Mouse (Mus musculus): ENCODE measurements around the gene Btnl9. TPM values are rescaled to one million over a fixed set of nuclear protein-coding genes. Genes with fewer than 3 reads are reported as not detected.

Btnl9 gene
- 0.35 and 0.99 TPM in 2 replicates for polyA plus RNA-seq (2016; fragmentation: Nextera tagmentation; extraction: Ambion mirVana)

DNA sequence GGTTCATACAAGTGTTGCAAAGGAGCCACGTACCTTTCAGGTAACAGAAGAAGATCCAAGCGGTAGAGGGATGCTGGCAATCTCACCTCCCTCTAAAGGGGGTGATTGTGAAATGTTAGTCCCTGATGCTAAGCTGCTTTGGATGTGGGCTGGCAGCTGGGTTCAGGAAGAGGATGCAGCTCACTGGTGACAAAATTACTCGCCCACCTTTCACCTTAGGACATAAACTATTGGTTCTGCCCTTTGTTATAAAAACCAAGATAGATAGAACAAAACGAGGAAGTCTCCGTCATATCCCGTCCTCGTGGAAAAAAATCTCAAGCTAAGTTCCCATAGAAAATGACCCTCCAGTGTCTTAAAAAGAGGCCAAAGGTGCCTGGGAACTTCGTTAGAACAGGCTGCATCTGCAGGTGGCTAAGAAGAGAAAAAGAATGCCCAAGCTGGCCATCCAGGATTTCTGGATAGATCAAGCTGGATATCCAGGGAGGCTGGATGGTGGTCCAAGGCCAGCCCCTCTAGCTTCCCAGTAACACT is at the start of gene Btnl9:
TSS of gene Btnl9 (minus strand) at position 205 of the 534 bp plus-strand sequence.
- Histone ChIP-seq H3K27ac (no peak within 1 kb of the TSS), H3K4me1 (no peaks in the 10 kb centered on the region), H3K9ac (no peak within 1 kb of the TSS), H3K9me3 (no peaks in the 10 kb centered on the region), H3K36me3 (no peaks in the 10 kb centered on the region), H3K27me3 (no peaks in the 10 kb centered on the region), H3K4me3 (no peak within 1 kb of the TSS), H3K4me2 (replicated peaks) (no peak within 1 kb of the TSS)
- no peak for ATAC-seq (ENCODE audit: insufficient number of reproducible peaks, insufficient read depth, low FRiP score, low TSS enrichment)
- 76% methylated on average over 8 of the region's 8 CpGs for WGBS

DNA sequence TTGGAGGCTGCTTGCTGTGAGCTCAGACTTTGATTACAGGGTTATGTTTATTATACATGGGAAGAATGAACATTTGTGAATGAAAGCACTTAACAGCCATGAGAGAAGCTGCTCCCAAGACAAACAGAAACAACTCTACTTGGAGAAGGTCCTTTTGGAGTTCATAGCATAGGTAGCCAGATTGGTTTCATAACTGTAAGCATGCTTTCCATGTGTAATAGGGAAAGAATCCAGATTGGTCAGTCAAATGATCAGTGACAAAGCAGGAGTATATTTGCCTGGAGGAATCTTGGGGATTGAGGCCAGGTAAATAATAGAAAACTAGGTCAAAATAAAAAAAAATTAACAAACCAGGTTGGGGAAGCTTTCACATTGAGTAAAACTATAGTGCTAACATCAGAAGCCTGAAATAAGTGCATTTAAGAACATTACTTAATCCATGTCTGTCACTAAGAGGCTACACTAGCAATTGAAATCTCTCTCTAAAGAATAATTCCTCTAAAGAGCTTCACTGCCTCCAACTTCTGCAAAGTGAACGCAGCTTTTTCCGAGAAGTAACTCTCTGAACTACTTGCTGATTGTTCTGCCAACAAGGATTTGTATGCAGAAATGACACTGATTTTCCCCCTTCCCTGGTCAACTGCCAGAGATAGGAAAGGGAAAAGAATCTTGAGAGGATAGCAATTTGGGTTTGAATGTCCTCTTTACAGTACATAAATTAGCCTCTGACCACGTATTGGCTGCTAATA is 48.7 kb upstream of the Btnl9 start:
- no peaks in the 10 kb centered on the region for H3K27me3 ChIP-seq
- no peak overlapping the region for H3K9ac ChIP-seq
- H3K4me2 ChIP-seq (replicated peaks), result no peak overlapping the region
- WGBS, result 74% methylated on average over 3 of the region's 3 CpGs
- no peaks in the 10 kb centered on the region for H3K9me3 ChIP-seq
- no peaks in the 10 kb centered on the region for H3K4me1 ChIP-seq
- H3K27ac ChIP-seq, result no peak overlapping the region
- no peak for ATAC-seq (ENCODE audit: insufficient number of reproducible peaks, insufficient read depth, low FRiP score, low TSS enrichment)
- no peak overlapping the region for H3K4me3 ChIP-seq
- H3K36me3 ChIP-seq, result no peaks in the 10 kb centered on the region

DNA sequence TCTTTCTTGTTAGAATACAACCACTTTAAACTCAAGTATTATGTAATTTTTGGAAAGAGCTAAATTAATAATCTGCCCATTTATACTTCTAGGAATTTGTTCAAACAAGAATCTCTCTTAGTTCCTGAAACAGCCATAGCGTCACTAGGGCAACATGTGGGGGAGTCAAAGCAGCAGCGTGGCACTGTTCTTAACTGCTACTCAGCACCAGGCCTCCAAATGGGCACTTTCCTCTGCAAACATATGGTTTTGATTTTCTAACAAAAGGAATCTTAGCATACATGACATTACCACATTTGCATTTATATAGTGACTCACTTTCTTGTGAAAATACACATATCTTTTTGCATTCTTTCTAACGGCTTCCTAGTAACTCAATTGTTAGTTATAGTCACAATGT is 45.8 kb upstream of the Btnl9 start:
- Histone ChIP-seq H3K9me3 (no peaks in the 10 kb centered on the region), H3K4me1 (no peaks in the 10 kb centered on the region), H3K27me3 (no peaks in the 10 kb centered on the region), H3K27ac (no peak overlapping the region), H3K4me2 (replicated peaks) (no peak overlapping the region), H3K9ac (no peak overlapping the region), H3K36me3 (no peaks in the 10 kb centered on the region), H3K4me3 (no peak overlapping the region)
- 51% methylated on average over 3 of the region's 3 CpGs for WGBS
- no peak for ATAC-seq (ENCODE audit: insufficient number of reproducible peaks, insufficient read depth, low FRiP score, low TSS enrichment)

GRCm38 (mm10) chr11:49224455-49224854 is 37.5 kb upstream of the Btnl9 start:
- no peaks in the 10 kb centered on the region for H3K9me3 ChIP-seq
- no peak for ATAC-seq (ENCODE audit: insufficient number of reproducible peaks, insufficient read depth, low FRiP score, low TSS enrichment)
- no peaks in the 10 kb centered on the region for H3K27me3 ChIP-seq
- H3K4me1 ChIP-seq, result no peaks in the 10 kb centered on the region
- H3K4me2 ChIP-seq (replicated peaks), result no peak overlapping the region
- no peak overlapping the region for H3K9ac ChIP-seq
- 64% methylated on average over 1 of the region's 1 CpGs for WGBS
- H3K4me3 ChIP-seq, result no peak overlapping the region
- H3K27ac ChIP-seq, result no peak overlapping the region
- no peaks in the 10 kb centered on the region for H3K36me3 ChIP-seq

DNA sequence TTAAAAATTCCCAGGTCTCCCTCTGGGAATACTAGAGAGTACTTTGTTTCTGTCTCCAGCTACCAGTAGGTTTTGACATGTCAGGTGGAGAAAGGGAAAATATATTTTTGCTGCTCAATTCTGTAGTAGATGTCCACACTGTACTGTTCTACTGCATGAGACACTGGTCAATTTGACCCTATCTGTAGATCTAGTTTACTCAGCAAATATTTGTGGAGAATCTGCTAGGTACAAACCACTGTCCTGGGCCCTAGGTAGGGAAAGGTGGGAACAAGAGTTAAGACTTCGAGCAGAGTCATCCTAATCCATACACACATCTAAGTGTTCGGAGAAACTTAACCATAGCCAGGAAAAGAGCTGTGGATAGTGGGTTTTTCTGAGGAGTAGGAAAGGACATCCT is 32.3 kb upstream of the Btnl9 start:
- 91% methylated on average over 2 of the region's 2 CpGs for WGBS
- H3K9ac ChIP-seq, result no peak overlapping the region
- no peak for ATAC-seq (ENCODE audit: insufficient number of reproducible peaks, insufficient read depth, low FRiP score, low TSS enrichment)
- peaks cover 27% of the 10 kb centered on the region for H3K36me3 ChIP-seq
- no peak overlapping the region for H3K27ac ChIP-seq
- no peaks in the 10 kb centered on the region for H3K4me1 ChIP-seq
- no peak overlapping the region for H3K4me3 ChIP-seq
- H3K9me3 ChIP-seq, result no peaks in the 10 kb centered on the region
- H3K4me2 ChIP-seq (replicated peaks), result no peak overlapping the region
- H3K27me3 ChIP-seq, result no peaks in the 10 kb centered on the region

GRCm38 (mm10) chr11:49213505-49213904 is 26.5 kb upstream of the Btnl9 start:
- Histone ChIP-seq H3K4me1 (no peaks in the 10 kb centered on the region), H3K27ac (no peak overlapping the region), H3K36me3 (peaks cover 34% of the 10 kb centered on the region), H3K9me3 (no peaks in the 10 kb centered on the region), H3K9ac (no peak overlapping the region), H3K27me3 (no peaks in the 10 kb centered on the region), H3K4me2 (replicated peaks) (no peak overlapping the region), H3K4me3 (no peak overlapping the region)
- WGBS, result 98% methylated on average over 1 of the region's 1 CpGs
- no peak for ATAC-seq (ENCODE audit: insufficient number of reproducible peaks, insufficient read depth, low FRiP score, low TSS enrichment)

DNA sequence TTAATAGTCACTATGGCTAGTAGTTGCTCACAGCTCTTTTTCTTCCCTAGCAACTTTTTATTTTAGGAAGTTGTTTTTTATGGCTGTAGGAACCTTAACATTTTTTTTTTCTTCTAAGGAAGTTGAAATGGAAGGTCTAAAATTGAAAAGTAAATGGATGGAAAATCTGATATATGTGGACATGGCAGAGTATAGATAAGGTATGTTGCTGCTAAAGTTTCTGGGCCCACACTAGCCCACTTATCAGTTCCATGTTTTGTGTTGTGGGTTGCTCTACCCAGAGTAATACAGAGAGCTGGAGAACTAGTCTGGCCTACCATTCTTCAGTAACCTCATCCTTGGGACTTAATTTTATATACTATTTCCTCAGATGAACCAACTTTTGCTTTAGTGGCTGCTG is 25.6 kb upstream of the Btnl9 start:
- Histone ChIP-seq H3K27me3 (no peaks in the 10 kb centered on the region), H3K9ac (no peak overlapping the region), H3K9me3 (no peaks in the 10 kb centered on the region), H3K27ac (no peak overlapping the region), H3K4me2 (replicated peaks) (no peak overlapping the region), H3K36me3 (peaks cover 33% of the 10 kb centered on the region), H3K4me3 (no peak overlapping the region), H3K4me1 (no peaks in the 10 kb centered on the region)
- no peak for ATAC-seq (ENCODE audit: insufficient number of reproducible peaks, insufficient read depth, low FRiP score, low TSS enrichment)

- Histone ChIP-seq H3K9ac (no peak overlapping the region), H3K4me1 (peaks cover 7% of the 10 kb centered on the region), H3K27ac (no peak overlapping the region), H3K36me3 (0 out of 2 replicates have a peak, but pooled peaks cover 4% of the 10 kb centered on the region), H3K4me3 (no peak overlapping the region), H3K27me3 (no peaks in the 10 kb centered on the region), H3K4me2 (replicated peaks) (no peak overlapping the region), H3K9me3 (no peaks in the 10 kb centered on the region)
- 90% methylated on average over 1 of the region's 1 CpGs for WGBS
- ATAC-seq (ENCODE audit: insufficient number of reproducible peaks, insufficient read depth, low FRiP score, low TSS enrichment), result no peak
These were observed 20.5 kb upstream of the Btnl9 start for GRCm38 (mm10) chr11:49207495-49207894.

- H3K4me3 ChIP-seq, result no peak overlapping the region
- no peaks in the 10 kb centered on the region for H3K27me3 ChIP-seq
- 82% methylated on average over 6 of the region's 6 CpGs for WGBS
- ATAC-seq (ENCODE audit: insufficient number of reproducible peaks, insufficient read depth, low FRiP score, low TSS enrichment), result no peak
- H3K9me3 ChIP-seq, result no peaks in the 10 kb centered on the region
- 0 out of 2 replicates have a peak, but pooled peaks cover 4% of the 10 kb centered on the region for H3K36me3 ChIP-seq
- peak overlapping the region; percentile 74 for H3K4me2 ChIP-seq (replicated peaks)
- no peak overlapping the region for H3K27ac ChIP-seq
- no peak overlapping the region for H3K9ac ChIP-seq
- peaks cover 7% of the 10 kb centered on the region for H3K4me1 ChIP-seq
These were observed 18.2 kb upstream of the Btnl9 start for GRCm38 (mm10) chr11:49205080-49205590.

DNA sequence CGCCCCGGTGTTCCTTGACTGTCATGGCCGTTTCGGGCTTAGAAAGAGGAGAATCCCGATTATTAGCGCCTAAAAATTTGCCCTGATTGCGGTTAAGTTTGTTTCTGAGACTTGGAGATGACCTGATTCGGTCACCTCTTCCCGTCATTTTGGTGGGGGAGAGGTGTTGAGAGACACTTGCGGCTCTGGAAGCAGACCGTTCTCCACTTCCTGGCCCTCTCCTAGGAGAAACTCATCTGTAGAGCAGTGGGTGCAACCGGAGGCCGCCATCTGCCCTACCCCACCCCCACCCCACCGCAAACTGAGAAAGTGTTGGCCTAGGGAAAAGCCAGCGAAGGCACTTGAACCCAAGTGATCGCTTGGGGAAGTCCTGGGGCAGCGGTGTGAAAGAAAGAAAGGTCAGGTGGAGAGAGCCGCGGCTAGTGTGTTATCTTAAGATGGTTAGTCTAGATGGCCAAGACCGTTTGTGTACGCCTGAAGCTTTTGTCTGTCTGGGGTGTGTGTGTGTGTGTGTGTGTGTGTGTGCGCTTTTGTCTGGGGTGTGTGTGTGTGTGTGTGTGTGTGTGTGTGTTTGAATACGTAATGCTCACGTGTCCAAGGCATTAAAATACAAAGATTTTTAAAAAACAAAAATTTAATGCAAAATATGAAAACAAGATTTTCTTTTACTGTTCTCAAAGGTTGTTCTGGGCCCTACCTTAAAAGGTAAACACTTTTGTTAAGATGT is 17.0 kb upstream of the Btnl9 start:
- under 1% methylated on average over 24 of the region's 24 CpGs for WGBS
- ATAC-seq (ENCODE audit: insufficient number of reproducible peaks, insufficient read depth, low FRiP score, low TSS enrichment), result peak; percentile 74
- Histone ChIP-seq H3K9me3 (no peaks in the 10 kb centered on the region), H3K36me3 (0 out of 2 replicates have a peak, but pooled peaks cover 4% of the 10 kb centered on the region), H3K4me1 (peaks cover 7% of the 10 kb centered on the region), H3K27me3 (no peaks in the 10 kb centered on the region), H3K4me2 (replicated peaks) (peak overlapping the region; percentile 74), H3K27ac (peak overlapping the region; percentile 99), H3K9ac (peak overlapping the region; percentile 97), H3K4me3 (peak overlapping the region; percentile 92)

GRCm38 (mm10) chr11:49203129-49203768 is 16.3 kb upstream of the Btnl9 start, which contains the start of gene Zfp62:
Gene Zfp62, plus strand, starts transcription at chr11:49203292.
- Histone ChIP-seq H3K9ac (peak within 1 kb of the TSS; percentile 97), H3K36me3 (0 out of 2 replicates have a peak, but pooled peaks cover 4% of the 10 kb centered on the region), H3K4me3 (peak within 1 kb of the TSS; percentile 92), H3K27ac (peak within 1 kb of the TSS; percentile 99), H3K9me3 (no peaks in the 10 kb centered on the region), H3K4me1 (peaks cover 7% of the 10 kb centered on the region), H3K27me3 (no peaks in the 10 kb centered on the region), H3K4me2 (replicated peaks) (peak within 1 kb of the TSS; percentile 74)
- peak; percentile 91 for ATAC-seq (ENCODE audit: insufficient number of reproducible peaks, insufficient read depth, low FRiP score, low TSS enrichment)
- WGBS, result under 1% methylated on average over 43 of the region's 47 CpGs
